Mouse (Mus musculus) 416B (cell line): ENCODE measurements around the gene Lrg1.
"Not testable (repeated sequence)": the region's sequence is repeated elsewhere in the genome, so short reads cannot be mapped to it uniquely, and the experiment has no call there.

ENCODE experiments used
- DNase-seq: peaks from one replicate; pipeline ENCODE4 v3.0.0; 2011; ENCODE audit warnings: low read depth

Lrg1 gene

GRCm38 (mm10) chr17:56108334-56109044 lies 13.3 kb downstream of the Lrg1 start:
- DNase-seq: no peak

DNA sequence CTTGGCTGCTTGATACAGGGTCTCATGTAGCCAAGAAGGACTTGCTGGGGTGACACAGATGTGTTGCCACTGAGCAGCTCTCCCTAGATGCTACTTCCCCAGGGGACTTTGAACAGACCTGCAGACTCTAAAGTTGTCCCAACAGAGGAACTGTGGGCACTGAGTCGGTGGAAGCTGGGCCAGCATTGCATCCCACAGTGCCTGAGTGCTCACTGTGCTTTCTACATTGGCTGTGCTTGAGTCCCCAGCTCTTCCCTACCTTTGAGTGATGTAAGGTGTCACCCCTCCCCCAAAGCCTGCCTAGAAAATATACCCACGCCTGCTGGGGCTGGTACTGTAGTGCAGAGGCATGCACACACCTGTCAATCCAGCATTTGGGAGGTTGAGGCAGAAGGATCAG lies 14.1 kb downstream of the Lrg1 start:
- DNase-seq: no peak

GRCm38 (mm10) chr17:56106981-56107380 lies 14.8 kb downstream of the Lrg1 start:
- DNase-seq: no peak

GRCm38 (mm10) chr17:56106436-56106835 lies 15.4 kb downstream of the Lrg1 start:
- DNase-seq: not testable (repeated sequence)

- DNase-seq: not testable (repeated sequence)
These were observed 17.0 kb downstream of the Lrg1 start for GRCm38 (mm10) chr17:56104821-56105220.

DNA sequence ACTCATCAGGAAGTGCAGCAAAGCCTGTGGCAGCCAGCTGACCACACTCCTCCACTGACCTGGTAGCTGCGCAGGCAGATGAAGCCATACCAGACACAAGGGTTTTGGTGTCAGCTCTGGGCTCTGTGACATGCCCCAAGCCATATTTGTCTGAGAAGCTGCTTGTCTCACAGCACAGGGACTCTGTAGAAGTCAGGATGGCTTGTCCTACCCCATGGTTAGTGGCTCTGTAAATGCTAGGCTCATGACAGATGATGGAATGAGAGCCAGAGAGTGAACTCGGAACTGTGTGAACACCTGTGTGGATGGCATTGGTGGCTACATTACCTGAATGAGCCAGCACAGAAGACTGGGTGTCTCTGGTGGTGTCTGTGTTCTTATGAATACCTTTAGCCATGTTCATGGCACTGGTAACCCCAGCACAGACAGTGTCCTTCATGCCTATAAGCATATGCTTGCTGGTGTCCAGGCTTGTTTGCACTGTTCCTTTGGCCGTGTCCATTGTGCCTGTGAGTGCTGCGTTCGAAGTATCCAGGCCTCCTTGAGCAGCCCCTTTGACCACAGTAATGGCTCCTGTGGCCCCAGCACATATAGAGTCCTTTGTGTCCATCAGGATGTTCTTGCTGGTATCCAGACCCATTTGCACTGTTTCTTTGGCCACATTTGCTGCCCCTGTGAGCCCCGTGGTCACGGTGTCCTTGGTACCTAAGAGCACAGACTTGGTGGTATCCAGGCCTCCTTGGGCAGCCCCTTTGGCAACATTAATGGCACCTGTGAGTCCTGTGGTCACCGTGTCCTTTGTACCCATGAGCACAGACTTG lies 18.1 kb downstream of the Lrg1 start:
- no peak for DNase-seq

- DNase-seq: no peak
These were observed 18.9 kb downstream of the Lrg1 start for GRCm38 (mm10) chr17:56102927-56103326.

GRCm38 (mm10) chr17:56102158-56102557 lies 19.6 kb downstream of the Lrg1 start:
- DNase-seq: no peak

GRCm38 (mm10) chr17:56100811-56101210 lies 21.0 kb downstream of the Lrg1 start:
- no peak for DNase-seq

DNA sequence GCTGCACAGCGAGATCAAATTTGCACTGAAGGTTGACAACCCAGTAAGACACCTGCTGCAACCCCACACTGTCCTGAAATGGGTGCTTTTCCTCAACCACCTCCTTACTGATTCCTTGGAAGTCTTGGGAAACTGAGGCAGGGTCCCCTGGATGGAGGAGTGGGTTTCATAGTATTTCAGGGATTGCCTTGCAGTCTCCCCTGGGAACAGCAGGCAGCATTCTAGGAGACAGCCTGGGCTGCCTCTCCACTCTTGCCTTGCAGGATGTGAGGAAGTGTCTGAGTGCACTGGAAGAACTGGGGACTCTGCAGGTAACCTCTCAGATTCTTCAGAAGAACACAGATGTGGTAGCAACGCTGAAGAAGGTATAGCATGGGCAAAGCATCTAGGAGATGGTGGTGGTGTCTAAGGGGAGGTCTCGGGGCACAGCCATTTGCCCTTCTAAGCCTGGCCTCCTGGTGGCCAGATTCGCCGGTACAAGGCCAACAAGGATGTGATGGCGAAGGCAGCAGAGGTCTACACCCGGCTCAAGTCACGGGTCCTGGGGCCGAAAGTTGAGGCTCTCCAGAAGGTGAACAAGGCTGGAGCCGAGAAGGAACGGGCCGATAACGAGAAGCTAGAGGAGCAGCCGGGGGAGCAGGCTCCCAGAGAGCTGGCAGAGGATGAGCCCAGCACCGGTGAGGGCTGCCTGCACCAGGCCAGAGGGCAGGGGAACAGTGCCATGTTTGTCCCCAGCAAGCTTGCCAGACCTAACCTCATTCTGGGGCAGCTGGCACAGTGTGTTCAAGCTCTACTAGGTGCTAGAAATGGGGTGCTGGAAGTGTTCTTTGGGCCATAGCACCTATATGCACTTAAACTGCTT lies 22.9 kb downstream of the Lrg1 start:
- no peak for DNase-seq

- DNase-seq: no peak
These were observed 23.6 kb downstream of the Lrg1 start for GRCm38 (mm10) chr17:56098180-56098579.

DNA sequence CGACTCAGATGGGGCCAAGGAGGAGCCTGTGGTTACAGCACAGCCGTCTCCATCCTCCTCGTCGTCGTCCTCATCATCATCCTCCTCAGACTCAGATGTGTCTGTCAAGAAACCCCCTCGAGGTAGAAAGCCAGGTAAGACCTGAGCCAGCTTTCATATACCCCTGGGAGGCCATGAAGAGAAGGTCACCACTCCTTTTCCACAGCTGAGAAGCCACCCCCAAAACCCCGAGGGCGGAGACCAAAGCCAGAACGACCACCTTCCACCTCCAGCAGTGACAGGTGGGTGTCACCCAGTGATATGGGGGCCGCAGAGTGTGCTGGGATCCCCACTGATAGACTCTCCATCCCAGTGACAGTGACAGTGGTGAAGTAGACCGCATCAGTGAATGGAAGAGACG lies 24.9 kb downstream of the Lrg1 start:
- no peak for DNase-seq

DNA sequence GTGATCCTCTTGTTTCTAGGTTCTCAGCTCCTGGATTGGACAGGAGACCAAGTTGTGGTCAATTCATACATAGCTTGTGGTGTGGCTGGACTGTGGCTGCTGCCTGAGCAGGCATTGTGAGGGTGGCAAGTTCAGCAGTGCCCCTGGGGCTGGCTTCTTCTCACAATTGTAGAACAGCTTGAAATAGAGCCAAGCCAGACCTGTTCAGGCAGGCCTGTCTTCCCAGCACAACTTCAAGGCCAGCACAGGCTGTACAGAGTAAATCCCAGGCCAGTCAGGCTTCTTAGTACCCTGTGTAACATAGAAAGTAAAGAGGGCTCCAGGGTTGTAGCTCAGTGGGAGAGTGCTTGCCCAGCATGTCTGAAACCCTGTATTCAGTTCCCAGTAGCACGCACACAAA lies 29.0 kb downstream of the Lrg1 start:
- no peak for DNase-seq

DNA sequence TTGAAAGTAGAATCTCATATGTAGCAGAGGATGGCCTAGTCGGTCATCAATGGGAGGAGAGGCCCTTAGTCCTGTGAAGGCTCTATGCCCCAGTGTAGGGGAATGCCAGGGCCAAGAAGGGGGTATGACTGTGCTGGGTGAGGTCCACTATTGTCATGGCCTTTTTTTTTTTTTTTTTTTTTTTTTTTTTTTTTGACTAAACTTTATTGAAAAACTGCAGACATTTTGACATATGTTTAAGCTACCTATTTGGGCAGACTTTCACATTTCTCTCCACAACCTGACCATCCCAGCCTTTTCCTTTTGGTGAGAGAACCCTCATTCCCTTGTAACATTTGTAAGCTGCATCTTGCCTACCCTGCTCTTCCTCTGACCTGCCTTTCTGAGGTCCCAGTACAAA lies 29.5 kb downstream of the Lrg1 start:
- DNase-seq: no peak

DNA sequence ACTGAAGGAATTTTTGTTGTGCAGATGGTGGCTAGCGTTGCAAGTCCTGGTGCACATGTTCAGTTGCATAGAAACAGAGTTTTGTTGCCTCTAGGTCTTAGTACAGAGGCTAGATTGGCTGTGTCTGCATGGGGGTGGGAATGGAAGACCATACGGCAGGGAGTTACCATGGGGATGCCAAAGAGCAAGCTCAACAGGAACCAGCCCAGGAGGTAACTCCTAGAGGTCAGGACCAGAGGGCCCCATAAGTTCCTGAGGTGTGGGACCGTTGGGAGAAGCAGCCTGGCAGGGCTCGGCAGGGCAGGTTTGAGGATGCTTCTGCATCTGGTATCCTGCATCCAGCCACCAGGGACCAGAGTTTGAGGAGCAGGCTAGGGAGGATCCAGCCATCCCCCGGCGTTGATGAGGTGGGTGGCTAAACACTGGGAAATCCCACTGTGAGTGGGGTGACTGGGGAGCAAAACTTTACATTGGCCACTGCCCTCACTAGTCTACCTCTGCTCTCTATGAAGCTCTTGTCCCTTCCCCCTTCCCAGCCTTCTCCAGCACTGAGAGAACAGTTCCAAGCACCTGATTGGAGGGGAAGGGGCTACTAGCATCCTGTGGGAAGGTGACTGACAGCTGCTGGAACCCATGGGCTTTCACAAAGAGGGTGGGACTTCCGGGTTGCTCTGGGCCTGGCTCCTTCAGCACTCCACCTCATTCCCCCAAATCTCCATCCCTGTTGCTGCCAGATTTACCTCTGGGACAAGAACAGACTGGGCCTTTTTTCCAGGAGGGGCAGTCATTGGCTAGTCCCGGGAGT lies 40.8 kb downstream of the Lrg1 start:
- peak; percentile 81 for DNase-seq

GRCm38 (mm10) chr17:56079921-56080320 lies 41.9 kb downstream of the Lrg1 start:
- no peak for DNase-seq

DNA sequence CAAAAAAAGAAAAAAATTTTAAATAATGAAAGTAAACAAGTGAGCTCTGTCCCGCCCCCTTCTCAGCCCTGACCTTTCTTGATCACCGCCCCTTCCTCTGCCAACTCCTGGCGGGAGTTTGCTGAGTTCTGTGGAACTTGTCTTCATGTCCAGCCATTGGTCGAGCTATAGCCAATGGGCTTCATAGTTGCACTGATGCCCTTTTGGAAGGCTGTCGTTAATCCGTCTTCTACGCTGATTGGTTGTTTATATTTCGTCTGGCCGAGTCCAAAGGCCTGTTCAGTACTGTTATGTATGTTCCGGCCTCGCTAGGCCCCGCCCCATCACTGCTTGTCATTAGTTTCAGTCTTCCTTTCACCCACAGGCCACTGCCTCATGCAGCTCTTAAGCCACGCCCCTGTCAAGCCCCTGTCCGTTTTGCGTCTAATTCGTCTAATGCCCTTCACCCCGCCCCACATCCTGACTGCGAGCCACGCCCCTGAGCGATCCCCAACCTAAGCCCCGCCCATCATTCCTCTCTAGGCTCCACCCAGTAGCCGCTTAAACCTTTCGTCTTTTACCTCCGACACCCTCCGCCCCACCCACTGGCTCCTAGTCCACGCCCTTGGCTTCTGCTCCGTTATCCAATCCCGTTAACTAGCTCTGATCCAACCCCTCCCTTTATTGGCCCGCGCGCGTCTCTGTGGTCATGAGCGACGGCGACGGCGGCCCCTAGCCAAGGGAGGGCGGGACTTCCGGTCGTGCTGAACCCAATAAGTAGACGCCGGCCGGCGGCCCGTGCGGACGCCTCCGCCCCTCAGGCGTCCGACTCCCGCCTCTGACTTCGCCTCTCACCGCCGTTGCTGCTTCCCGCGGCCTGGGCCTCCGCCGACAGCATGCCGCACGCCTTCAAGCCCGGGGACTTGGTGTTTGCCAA lies 42.7 kb downstream of the Lrg1 start, which contains the start of gene Hdgfl2:
TSS of gene Hdgfl2 (plus strand) at position 755 of the 916 bp plus-strand sequence.
- DNase-seq: peak; percentile 100

- DNase-seq: not testable (repeated sequence)
These were observed 43.4 kb downstream of the Lrg1 start for GRCm38 (mm10) chr17:56078361-56078760.

DNA sequence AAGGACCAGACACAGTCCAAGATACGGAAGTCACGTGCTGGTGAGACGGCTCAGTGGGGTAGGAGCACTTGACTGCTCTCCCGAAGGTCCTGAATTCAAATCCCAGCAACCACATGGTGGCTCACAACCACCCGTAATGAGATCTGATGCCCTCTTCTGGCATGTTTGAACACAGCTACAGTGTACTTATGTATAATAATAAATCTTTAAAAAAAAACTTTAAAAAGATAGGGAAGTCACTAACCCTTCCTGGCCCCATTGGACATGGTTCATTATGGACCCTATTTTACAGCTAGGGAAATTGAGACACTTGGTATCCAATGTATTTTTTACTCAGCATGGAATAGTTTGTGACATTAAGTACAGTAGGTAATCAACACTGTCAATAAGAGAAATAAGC lies 44.3 kb downstream of the Lrg1 start:
- no peak for DNase-seq

- peak; percentile 98 for DNase-seq
These were observed 47.0 kb downstream of the Lrg1 start, which contains the start of gene Ubxn6 for GRCm38 (mm10) chr17:56074827-56075208. Gene Ubxn6 (minus strand): TSS chr17:56075028.
